Mouse (Mus musculus) liver, adult 2 months (tissue): Measurements from ENCODE around the gene Tex2.

ENCODE experiments used
- CTCF ChIP-seq: fragments of 200-500 bp; IDR thresholded peaks from 2 replicates; pipeline ENCODE4 v1.5.1; 2011; ENCODE audit warnings: low read depth, low read length, control low read depth
- POLR2A ChIP-seq: fragments of 200-500 bp; IDR thresholded peaks from 2 replicates; pipeline ENCODE4 v1.6.1; 2011; ENCODE audit warnings: low read length, control low read depth; ENCODE audit not compliant: insufficient read depth; ENCODE audit errors: extremely low read depth

GRCm38 (mm10) chr11:106658051-106658880, 45.0 kb upstream of the Tex2 start:
- 0 out of 2 replicates have a peak, but pooled peaks have one; percentile 2 for TF ChIP-seq CTCF
- no peak for TF ChIP-seq POLR2A
